Mouse (Mus musculus) spleen, adult 2 months (tissue): ENCODE data around the gene Aox3.

Source experiments
- CTCF ChIP-seq: fragments of 200-500 bp; IDR thresholded peaks from 2 replicates; pipeline ENCODE4 v1.5.1; 2011; ENCODE audit warnings: mild to moderate bottlenecking, inconsistent platforms; ENCODE audit not compliant: insufficient read depth, insufficient read length, insufficient replicate concordance; ENCODE audit errors: extremely low read depth
- POLR2A ChIP-seq: fragments of 200-500 bp; IDR thresholded peaks from 2 replicates; pipeline ENCODE4 v1.6.1; 2011; ENCODE audit warnings: low read depth, low read length, inconsistent platforms

- TF ChIP-seq CTCF (no peak), POLR2A (no peak)
These were observed 103.1 kb downstream of the Aox3 start for GRCm38 (mm10) chr1:58215956-58216532.
